Mouse (Mus musculus) left cerebral cortex, postnatal 25 days (tissue): Measurements from ENCODE around the gene 5730480H06Rik. TPM values are rescaled to one million over a fixed set of nuclear protein-coding genes. Genes with fewer than 3 reads are reported as not detected.

ENCODE experiments used
- DNase-seq, 2 experiments: peaks; one replicate each; pipeline ENCODE4 v3.0.0; 2022; ENCODE audit warnings: low spot score in 2 of 2, mixed read lengths in 1 of 2
- intact Hi-C: fragments of 180-260 bp; cut with DNase I; formaldehyde crosslinking; loops from one replicate; pipeline ENCODE4 v1.15.1; 2025
- total RNA-seq, 2 experiments: library from RNA; stranded (reverse); gene quantifications; 2 replicates each; pipeline ENCODE4 v1.2.3; 2021

Gene 5730480H06Rik
- total RNA-seq, 2 experiments from 2014 or later = 16.2 to 23.8 TPM

DNA sequence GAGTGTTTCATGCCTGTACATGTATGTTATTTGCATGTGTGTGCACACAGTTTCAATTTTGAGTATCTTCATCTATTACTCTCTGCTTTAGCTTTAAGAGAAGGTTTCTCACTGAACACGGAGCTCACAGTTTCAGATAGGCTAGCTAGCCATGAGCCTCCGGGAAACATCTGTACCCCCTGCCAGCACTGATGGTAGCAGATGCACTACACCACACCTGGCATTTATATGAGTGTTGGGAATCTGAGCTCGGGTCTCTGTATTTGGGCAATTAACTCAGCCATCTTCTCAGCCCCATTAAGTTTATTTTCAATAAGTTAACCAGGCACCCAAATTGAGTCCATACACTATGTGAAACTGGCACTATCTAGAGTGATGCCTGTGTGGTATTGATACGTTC, 83.7 kb downstream of the 5730480H06Rik start:
- intact Hi-C loops = no loop called here

GRCm38 (mm10) chr5:48412261-48412660, 84.5 kb downstream of the 5730480H06Rik start:
- intact Hi-C loops = no loop called here
- DNase-seq = no peak

More for the DNA sequence above, 83.7 kb downstream of the 5730480H06Rik start:
- no peak for DNase-seq

DNA sequence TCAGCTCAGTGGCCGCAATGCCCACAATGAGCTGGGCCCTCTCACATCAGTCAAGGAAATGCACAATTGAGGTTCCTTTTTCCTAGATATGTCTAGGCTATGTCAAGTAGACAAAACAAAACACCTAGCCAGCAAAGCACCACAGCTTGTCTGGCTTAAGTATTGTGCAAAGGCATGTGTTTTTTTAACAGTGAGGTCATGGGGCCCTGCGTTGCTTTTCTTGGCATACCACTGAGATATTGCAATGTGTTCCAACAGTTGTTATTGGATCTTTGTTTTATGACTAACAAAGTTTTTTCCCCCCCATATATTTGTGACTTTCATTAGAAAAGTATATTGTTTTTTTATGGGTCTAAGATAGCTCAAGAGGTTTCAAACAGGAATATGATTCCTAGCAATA, 92.0 kb downstream of the 5730480H06Rik start:
- intact Hi-C loops = no loop called here
- no peak for DNase-seq

GRCm38 (mm10) chr5:48421957-48422356, 94.2 kb downstream of the 5730480H06Rik start:
- intact Hi-C loops = no loop called here
- peak in 1 of 2 experiments; percentile 12 for DNase-seq

GRCm38 (mm10) chr5:48430459-48430858, 102.7 kb downstream of the 5730480H06Rik start:
- peak; percentile 62 to 70 for DNase-seq
- intact Hi-C loops = loop anchor here (2.0 to 10.0 kb wide), 3 partner anchors 306 to 924 kb away; no protein-coding TSS in a partner anchor

DNA sequence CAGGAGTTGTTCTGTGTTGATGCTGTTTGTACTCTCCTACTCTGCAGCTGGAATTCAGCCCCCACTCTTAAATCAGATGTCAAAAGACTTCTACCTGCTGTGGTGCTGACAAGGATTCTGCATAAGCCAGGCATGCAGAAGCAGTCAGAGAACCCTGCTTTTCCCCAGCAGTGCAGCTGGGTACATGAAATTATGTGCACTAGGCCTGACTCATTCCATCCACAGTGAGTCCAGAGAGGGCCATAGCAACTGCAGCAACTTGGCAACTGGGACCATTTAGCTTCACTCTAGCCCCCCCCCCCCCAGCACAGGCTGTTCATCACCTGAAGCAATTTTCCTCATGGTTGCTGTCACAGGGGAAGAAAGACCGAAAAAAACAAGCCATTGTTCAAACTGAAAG, 121.1 kb downstream of the 5730480H06Rik start:
- DNase-seq = no peak
- intact Hi-C loops = no loop called here

DNA sequence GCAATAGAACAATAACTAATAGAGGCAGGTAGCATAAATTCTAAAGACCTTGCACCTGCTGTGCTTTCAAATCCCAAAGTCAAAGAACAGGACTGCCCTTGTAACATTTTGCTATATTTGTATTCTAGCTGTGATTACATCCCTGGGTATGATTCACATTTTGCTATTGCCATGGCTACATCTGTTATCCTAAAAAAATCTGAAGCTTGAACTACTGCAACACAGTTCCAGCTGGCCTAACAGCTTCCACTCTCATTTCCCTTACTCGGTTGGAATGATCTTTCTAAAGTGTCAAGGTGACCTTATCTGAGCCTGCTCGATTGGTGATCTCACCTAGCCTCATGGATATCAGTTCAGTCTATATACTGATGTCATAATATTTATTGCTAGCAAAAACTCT, 132.5 kb downstream of the 5730480H06Rik start:
- DNase-seq = peak in 1 of 2 experiments; percentile 61
- intact Hi-C loops = no loop called here
